Comparison of ENCODE assay signal across 8 mouse cellular contexts in the genomic region with DNA sequence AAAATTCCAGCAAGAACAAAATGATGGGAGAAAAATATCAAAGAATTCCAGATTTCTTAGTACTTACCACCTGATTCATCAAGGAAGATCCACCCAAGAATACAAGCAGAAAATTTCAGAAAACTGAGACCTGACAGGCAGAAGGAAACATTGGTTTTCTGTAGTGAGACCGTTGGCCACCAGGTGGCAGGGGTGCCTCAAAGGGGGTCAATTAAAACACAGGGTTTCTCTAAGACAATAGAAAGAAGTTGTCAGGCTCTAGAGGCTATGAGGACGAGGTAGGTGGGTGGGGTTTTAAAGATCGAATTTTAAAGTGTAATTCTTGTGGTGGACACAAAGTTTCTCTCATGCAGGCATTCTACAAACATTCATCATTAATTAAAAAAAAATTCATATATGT. TPM values are rescaled to one million over a fixed set of nuclear protein-coding genes. Genes with fewer than 3 reads are reported as not detected.
DNase-seq lines count a peak whose midpoint lies in the region; ATAC-seq and TF ChIP-seq lines count a peak whose summit lies in the region.

No protein-coding gene starts in this region.

- no peak overlapping the region for H3K9ac ChIP-seq in hindbrain, postnatal 0 days (replicated peaks; ENCODE audit: low read length)
- no peak overlapping the region for H3K9ac ChIP-seq in limb, embryonic 14.5 days (ENCODE audit: low read depth, low read length, severe bottlenecking)
- H3K9ac ChIP-seq in neural tube, embryonic 14.5 days (replicated peaks; ENCODE audit: low read depth, low read length), result no peak overlapping the region

- H3K4me1 ChIP-seq in hindbrain, postnatal 0 days (ENCODE audit: insufficient read depth, low read length), result no peaks in the 10 kb centered on the region
- H3K4me1 ChIP-seq in limb, embryonic 14.5 days (ENCODE audit: control insufficient read depth, insufficient read depth, low read length), result no peaks in the 10 kb centered on the region
- H3K4me1 ChIP-seq in neural tube, embryonic 14.5 days (ENCODE audit: control insufficient read depth, insufficient read depth, low read length), result no peaks in the 10 kb centered on the region

- DNase-seq in urinary bladder, postnatal 14 days (ENCODE audit: low spot score), result peak; percentile 64
- no peak for DNase-seq in urinary bladder, postnatal 10 days (ENCODE audit: low spot score)
- DNase-seq in adrenal gland, postnatal 14 days, result peak; percentile 76
- DNase-seq in embryo, embryonic 11 days, result peak; percentile 52
- peak; percentile 55 for DNase-seq in hindbrain, postnatal 0 days (ENCODE audit: low spot score)
- peak; percentile 55 for DNase-seq in limb, embryonic 14.5 days (ENCODE audit: low spot score)
- DNase-seq in urinary bladder, postnatal 36 days (ENCODE audit: low spot score in 2 of 2), result peak; percentile 35 to 54

- TF ChIP-seq POLR2A in limb, embryonic 14.5 days (IDR thresholded peaks at IDR 0.05; ENCODE audit: borderline replicate concordance, extremely low read depth, insufficient read depth, insufficient read length), result no peak

- peak; percentile 77 for TF ChIP-seq CTCF in hindbrain, postnatal 0 days (IDR thresholded peaks at IDR 0.05; ENCODE audit: low read depth)

- no peaks in the 10 kb centered on the region for H3K36me3 ChIP-seq in hindbrain, postnatal 0 days (ENCODE audit: insufficient read depth, low read length)
- H3K36me3 ChIP-seq in limb, embryonic 14.5 days (ENCODE audit: control insufficient read depth, insufficient read depth, low read length), result no peaks in the 10 kb centered on the region
- no peaks in the 10 kb centered on the region for H3K36me3 ChIP-seq in neural tube, embryonic 14.5 days (ENCODE audit: control insufficient read depth, insufficient read depth, low read length)

- ATAC-seq in hindbrain, postnatal 0 days, result 0 out of 2 replicates have a peak, but pooled peaks have one; percentile 45
- peak; percentile 67; the same call in 1 of the 2 replicates for ATAC-seq in limb, embryonic 14.5 days (ENCODE audit: low FRiP score, low read depth)
- ATAC-seq in neural tube, embryonic 14.5 days (ENCODE audit: low read depth), result peak; percentile 58; the same call in 1 of the 2 replicates

- WGBS in hindbrain, postnatal 0 days, result 10% methylated on average over 3 of the region's 3 CpGs
- 3% methylated on average over 3 of the region's 3 CpGs for WGBS in limb, embryonic 14.5 days
- 10% methylated on average over 3 of the region's 3 CpGs for WGBS in neural tube, embryonic 14.5 days

- no peaks in the 10 kb centered on the region for H3K9me3 ChIP-seq in hindbrain, postnatal 0 days (ENCODE audit: low read length)
- H3K9me3 ChIP-seq in limb, embryonic 14.5 days (ENCODE audit: control insufficient read depth, low read length), result no peaks in the 10 kb centered on the region
- no peaks in the 10 kb centered on the region for H3K9me3 ChIP-seq in neural tube, embryonic 14.5 days (ENCODE audit: control insufficient read depth, low read length)

- no peak overlapping the region for H3K27ac ChIP-seq in hindbrain, postnatal 0 days
- no peak overlapping the region for H3K27ac ChIP-seq in limb, embryonic 14.5 days (replicated peaks; ENCODE audit: low read depth, low read length)
- no peak overlapping the region for H3K27ac ChIP-seq in neural tube, embryonic 14.5 days (ENCODE audit: low read depth, low read length)

- no peak overlapping the region for H3K4me2 ChIP-seq in hindbrain, postnatal 0 days (ENCODE audit: low read depth, low read length)
- H3K4me2 ChIP-seq in limb, embryonic 14.5 days (replicated peaks; ENCODE audit: low read depth, low read length, severe bottlenecking), result no peak overlapping the region
- H3K4me2 ChIP-seq in neural tube, embryonic 14.5 days (ENCODE audit: low read depth, low read length), result no peak overlapping the region

- no peaks in the 10 kb centered on the region for H3K27me3 ChIP-seq in hindbrain, postnatal 0 days (ENCODE audit: insufficient read depth, low read length)
- no peaks in the 10 kb centered on the region for H3K27me3 ChIP-seq in limb, embryonic 14.5 days (ENCODE audit: control insufficient read depth, insufficient read depth, low read length)
- no peaks in the 10 kb centered on the region for H3K27me3 ChIP-seq in neural tube, embryonic 14.5 days (ENCODE audit: control insufficient read depth, insufficient read depth, low read length)

- no peak overlapping the region for H3K4me3 ChIP-seq in hindbrain, postnatal 0 days (ENCODE audit: low read length)
- H3K4me3 ChIP-seq in limb, embryonic 14.5 days (replicated peaks; ENCODE audit: low read length), result no peak overlapping the region
- H3K4me3 ChIP-seq in neural tube, embryonic 14.5 days (ENCODE audit: low read depth, low read length), result no peak overlapping the region

RNA-seq across cellular contexts. Expression of a gene that starts 41.7 kb away (rescaled TPM):
- total RNA-seq in adrenal gland, postnatal 14 days (2021), result 5.2 and 5.6 TPM in 2 replicates
- total RNA-seq in hindbrain, postnatal 0 days (2014; rRNA removed), result 42.7 and 44.0 TPM in 2 replicates
- 72.9 and 78.1 TPM in 2 replicates for polyA plus RNA-seq in hindbrain, postnatal 0 days (2015; fragmentation: Nextera tagmentation; extraction: Ambion mirVana)
- 29.4 and 35.6 TPM in 2 replicates for polyA plus RNA-seq in limb, embryonic 14.5 days (2012; rRNA removed)
- polyA plus RNA-seq in limb, embryonic 14.5 days (2014; fragmentation: Nextera tagmentation; extraction: Ambion mirVana), result 40.1 and 54.5 TPM in 2 replicates
- 35.3 and 37.6 TPM in 2 replicates for polyA plus RNA-seq in neural tube, embryonic 14.5 days (2014; fragmentation: Nextera tagmentation; extraction: Ambion mirVana)
